Mouse (Mus musculus) forebrain, embryonic 10.5 days (tissue): Measurements from ENCODE around the gene Tll2. TPM values are rescaled to one million over a fixed set of nuclear protein-coding genes. Genes with fewer than 3 reads are reported as not detected.

Source experiments
- DNase-seq: peaks from one replicate; pipeline ENCODE4 v3.0.0-alpha.2; 2017; ENCODE audit warnings: low spot score; ENCODE audit errors: extremely low spot score
- H3K27ac ChIP-seq: fragments of 300-500 bp; sonication (generic); 2 replicates; pipeline ENCODE4 v1.5.1; 2016; ENCODE audit warnings: mild to moderate bottlenecking
- H3K27me3 ChIP-seq: fragments of 300-500 bp; sonication (generic); 2 replicates; pipeline ENCODE4 v1.6.1; 2016; ENCODE audit warnings: mild to moderate bottlenecking; ENCODE audit not compliant: poor library complexity, severe bottlenecking
- H3K36me3 ChIP-seq: fragments of 300-500 bp; sonication (generic); replicated peaks from 2 replicates; pipeline ENCODE4 v1.6.1; 2016; ENCODE audit warnings: mild to moderate bottlenecking, moderate library complexity
- H3K4me1 ChIP-seq: fragments of 300-500 bp; sonication (generic); 2 replicates; pipeline ENCODE4 v1.6.1; 2016
- H3K4me3 ChIP-seq: fragments of 300-500 bp; sonication (generic); 2 replicates; pipeline ENCODE4 v1.5.1; 2016; ENCODE audit warnings: mild to moderate bottlenecking, moderate library complexity
- H3K9me3 ChIP-seq: fragments of 300-500 bp; sonication (generic); 2 replicates; pipeline ENCODE4 v1.6.1; 2016; ENCODE audit warnings: mild to moderate bottlenecking, moderate library complexity
- WGBS: fragments of 180-500 bp; shearing (Covaris S2); methylation state at CpG from one replicate; pipeline ENCODE4 v1.1.7; 2016; 5-methylcytosine and 5-hydroxymethylcytosine counted together
- polyA plus RNA-seq: library from polyadenylated mRNA; unstranded; fragments of >200 nt; fragmentation: Nextera tagmentation; extraction: Ambion mirVana; gene quantifications from 2 replicates; pipeline ENCODE4 v1.2.1, GENCODE M21; 2016

The Tll2 gene
- 1.1 and 1.2 TPM in 2 replicates for polyA plus RNA-seq

DNA sequence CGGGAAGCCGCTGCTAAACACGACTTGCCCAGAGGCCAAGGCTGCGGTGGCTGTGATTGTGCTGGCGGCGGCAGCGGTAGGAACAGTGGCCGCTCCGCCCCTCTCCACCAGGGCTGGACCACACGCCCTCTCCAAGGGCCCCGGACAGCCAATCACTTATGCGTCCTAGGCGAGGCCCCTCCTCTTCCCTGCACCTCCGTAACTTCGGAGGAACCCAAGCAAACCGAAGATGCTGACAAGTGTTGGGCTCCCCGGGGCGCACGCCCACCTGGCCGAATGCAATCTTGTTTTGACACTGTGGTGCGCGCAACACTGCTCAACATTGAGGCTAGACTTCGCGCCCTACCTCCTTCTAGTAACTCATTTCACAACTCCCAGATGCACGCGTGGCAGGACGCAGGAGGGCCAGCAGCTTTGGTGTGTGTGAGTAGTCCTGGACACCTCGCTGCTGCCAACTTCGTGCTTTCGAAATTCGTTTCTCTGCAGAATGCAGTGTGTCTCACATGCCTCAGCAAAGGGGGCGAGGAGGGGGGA, at the start of gene Tll2:
Gene Tll2, minus strand, starts transcription at position 25 of the 534 bp plus-strand sequence.
- peaks cover 26% of the 10 kb centered on the region for H3K4me1 ChIP-seq
- H3K9me3 ChIP-seq: no peaks in the 10 kb centered on the region
- H3K4me3 ChIP-seq: peak within 1 kb of the TSS; percentile 62
- H3K27me3 ChIP-seq: peaks cover 78% of the 10 kb centered on the region
- peak; percentile 80 for DNase-seq
- peaks cover 11% of the 10 kb centered on the region for H3K36me3 ChIP-seq
- H3K27ac ChIP-seq: peak within 1 kb of the TSS; percentile 57
- WGBS: 2% methylated on average over 32 of the region's 32 CpGs

DNA sequence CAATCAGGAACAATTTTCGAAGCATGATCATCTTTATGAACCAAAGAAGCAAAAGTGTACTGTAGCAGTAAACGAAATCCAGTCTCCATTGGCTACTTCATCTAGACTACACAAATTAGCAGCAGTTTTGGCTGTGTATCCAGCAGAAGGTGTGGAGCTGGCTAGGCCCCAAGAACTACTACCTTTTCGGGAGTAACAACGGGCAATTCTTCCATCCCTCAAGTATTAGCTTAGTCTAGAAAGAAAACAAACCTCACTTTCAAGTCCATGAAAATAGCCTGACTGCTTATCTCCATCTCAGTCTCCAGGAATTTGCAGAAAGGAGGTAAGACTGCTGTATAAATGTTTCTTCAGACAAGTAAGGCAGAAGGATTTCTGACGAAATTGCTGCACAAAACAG, 47.9 kb upstream of the Tll2 start:
- H3K4me3 ChIP-seq: no peak overlapping the region
- H3K4me1 ChIP-seq: 0 out of 2 replicates have a peak, but pooled peaks cover 3% of the 10 kb centered on the region
- no peaks in the 10 kb centered on the region for H3K27me3 ChIP-seq
- no peak for DNase-seq
- H3K9me3 ChIP-seq: no peaks in the 10 kb centered on the region
- H3K36me3 ChIP-seq: peaks cover 38% of the 10 kb centered on the region
- WGBS: 91% methylated on average over 5 of the region's 5 CpGs
- H3K27ac ChIP-seq: no peak overlapping the region

DNA sequence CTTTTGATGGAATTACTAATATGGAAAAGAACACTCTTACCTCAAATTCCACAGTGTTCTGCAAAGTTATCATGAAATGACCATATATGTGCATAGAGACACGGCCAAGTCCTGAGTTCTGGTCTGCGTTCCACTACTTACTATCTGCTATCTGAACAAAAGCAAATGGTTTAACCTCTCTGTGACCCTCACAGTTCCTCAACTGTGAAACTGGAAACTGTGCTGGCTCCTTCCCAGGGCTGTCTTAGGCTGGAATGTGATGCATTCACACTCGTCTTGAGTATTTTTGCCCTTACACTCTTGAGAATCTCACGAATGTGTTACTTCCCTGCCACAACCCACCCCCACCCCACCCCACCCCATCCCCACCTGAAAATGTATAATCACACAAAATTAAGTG, 42.3 kb upstream of the Tll2 start:
- Histone ChIP-seq H3K4me3 (no peak overlapping the region), H3K27me3 (no peaks in the 10 kb centered on the region), H3K27ac (no peak overlapping the region), H3K36me3 (peaks cover 62% of the 10 kb centered on the region), H3K9me3 (no peaks in the 10 kb centered on the region), H3K4me1 (no peaks in the 10 kb centered on the region)
- DNase-seq: no peak
- 80% methylated on average over 4 of the region's 4 CpGs for WGBS

DNA sequence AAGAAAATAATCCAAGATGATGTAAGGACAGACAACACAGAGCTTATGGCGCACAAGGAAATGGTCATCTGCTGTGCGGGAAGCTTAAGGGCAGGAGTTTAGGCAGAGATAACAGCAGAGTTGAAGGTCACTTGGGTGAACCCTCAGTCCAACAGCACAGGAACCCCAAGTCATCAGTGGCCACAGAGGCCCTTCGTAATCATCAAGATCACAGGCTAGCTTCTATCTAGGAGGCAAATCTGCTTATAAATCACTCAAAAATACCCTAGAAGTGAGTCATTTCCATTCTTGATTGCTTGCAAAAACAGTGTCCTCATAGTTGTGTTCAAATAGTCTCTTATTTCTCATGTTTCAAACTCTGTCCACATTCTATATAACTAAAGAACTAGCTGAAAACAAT, 41.6 kb upstream of the Tll2 start:
- Histone ChIP-seq H3K27ac (no peak overlapping the region), H3K36me3 (peaks cover 59% of the 10 kb centered on the region), H3K4me3 (no peak overlapping the region), H3K9me3 (no peaks in the 10 kb centered on the region), H3K27me3 (no peaks in the 10 kb centered on the region), H3K4me1 (no peaks in the 10 kb centered on the region)
- 96% methylated on average over 3 of the region's 3 CpGs for WGBS
- no peak for DNase-seq

DNA sequence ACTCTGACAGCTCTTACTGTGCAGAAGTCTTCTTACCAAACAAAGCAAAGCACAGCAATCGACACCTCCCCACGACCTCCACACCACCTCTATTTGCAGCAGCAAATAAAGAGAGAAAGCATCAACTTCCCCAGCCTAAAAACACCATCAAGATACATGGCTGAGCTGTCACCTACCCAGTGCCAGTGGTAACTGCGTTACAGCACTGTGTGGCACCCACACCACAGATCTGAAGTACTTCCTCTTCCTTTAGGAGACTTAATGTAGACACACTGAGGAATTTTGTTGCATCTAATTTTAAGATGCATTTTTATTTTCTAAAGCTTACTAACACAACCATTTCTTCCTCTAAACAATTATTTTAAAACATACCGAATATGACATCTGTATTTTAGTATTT, 39.6 kb upstream of the Tll2 start:
- H3K36me3 ChIP-seq: peaks cover 70% of the 10 kb centered on the region
- H3K27ac ChIP-seq: no peak overlapping the region
- H3K9me3 ChIP-seq: no peaks in the 10 kb centered on the region
- 92% methylated on average over 4 of the region's 4 CpGs for WGBS
- DNase-seq: no peak
- H3K4me3 ChIP-seq: no peak overlapping the region
- H3K27me3 ChIP-seq: no peaks in the 10 kb centered on the region
- H3K4me1 ChIP-seq: no peaks in the 10 kb centered on the region

DNA sequence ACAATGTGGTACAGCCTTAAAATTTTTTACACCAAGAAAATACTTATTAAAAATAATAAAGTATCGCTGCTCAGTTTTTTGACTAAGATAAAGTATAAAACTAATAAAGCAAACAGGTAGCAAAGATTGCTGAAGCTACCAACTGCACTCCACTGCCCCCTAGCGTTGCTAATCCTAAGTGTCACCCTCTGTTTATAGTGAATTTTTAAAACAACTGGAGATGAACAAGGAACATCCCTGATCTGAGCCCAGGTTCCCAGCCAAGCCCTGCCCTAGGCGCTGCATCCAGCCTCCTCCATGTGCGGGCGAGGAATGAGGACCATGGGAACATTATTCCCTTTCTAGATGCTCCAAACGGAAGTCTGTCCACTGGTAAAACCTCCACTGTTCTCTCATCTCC, 37.9 kb upstream of the Tll2 start:
- no peak for DNase-seq

DNA sequence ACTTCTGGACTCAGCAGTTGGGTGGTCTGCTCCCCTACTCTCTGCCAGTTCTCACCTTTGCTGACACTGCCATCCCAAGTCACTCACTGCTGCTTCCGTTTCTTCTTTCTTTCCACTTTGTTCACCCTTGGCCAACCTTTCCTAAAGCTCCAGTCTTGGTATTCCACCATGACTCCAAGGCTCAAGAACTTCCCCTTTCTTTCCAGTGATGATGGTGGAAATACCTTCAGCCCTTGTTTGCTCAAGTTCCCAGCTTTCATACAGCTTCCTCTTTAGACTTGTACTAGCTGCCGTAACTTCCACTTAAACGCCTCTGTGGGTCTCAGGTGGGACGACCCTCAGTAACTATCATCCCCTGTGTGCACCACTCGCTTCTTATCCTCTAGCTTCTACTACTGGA, 35.4 kb upstream of the Tll2 start:
- Histone ChIP-seq H3K4me3 (no peak overlapping the region), H3K4me1 (no peaks in the 10 kb centered on the region), H3K27ac (no peak overlapping the region), H3K9me3 (no peaks in the 10 kb centered on the region), H3K36me3 (peaks cover 88% of the 10 kb centered on the region), H3K27me3 (no peaks in the 10 kb centered on the region)
- WGBS: 98% methylated on average over 5 of the region's 5 CpGs
- DNase-seq: no peak

More for the DNA sequence above, 37.9 kb upstream of the Tll2 start:
- H3K4me1 ChIP-seq: no peaks in the 10 kb centered on the region
- peaks cover 86% of the 10 kb centered on the region for H3K36me3 ChIP-seq
- H3K27ac ChIP-seq: no peak overlapping the region
- H3K4me3 ChIP-seq: no peak overlapping the region
- WGBS: 67% methylated on average over 6 of the region's 6 CpGs
- H3K9me3 ChIP-seq: no peaks in the 10 kb centered on the region
- H3K27me3 ChIP-seq: no peaks in the 10 kb centered on the region

DNA sequence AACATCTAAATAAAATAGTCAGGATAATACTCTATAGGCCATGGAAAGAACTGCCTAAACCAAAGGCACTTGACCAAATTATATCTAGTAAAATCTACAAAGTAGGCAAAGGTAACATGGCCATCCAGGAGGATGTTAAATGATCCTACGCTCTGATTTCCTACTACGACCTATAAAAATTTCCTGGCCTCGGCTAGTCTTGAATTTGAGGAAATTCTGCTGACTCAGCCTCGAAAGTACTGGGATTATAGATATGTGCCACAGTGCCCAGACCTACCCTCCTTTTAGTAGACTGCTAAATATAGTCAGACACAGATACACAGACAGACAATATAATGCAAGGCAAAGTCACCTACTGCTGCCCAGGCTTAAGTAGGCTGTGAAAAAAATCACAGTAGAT, 27.1 kb upstream of the Tll2 start:
- Histone ChIP-seq H3K4me1 (no peaks in the 10 kb centered on the region), H3K4me3 (no peak overlapping the region), H3K27ac (no peak overlapping the region), H3K27me3 (no peaks in the 10 kb centered on the region), H3K36me3 (peaks cover 86% of the 10 kb centered on the region), H3K9me3 (no peaks in the 10 kb centered on the region)
- 96% methylated on average over 4 of the region's 4 CpGs for WGBS
- DNase-seq: no peak

DNA sequence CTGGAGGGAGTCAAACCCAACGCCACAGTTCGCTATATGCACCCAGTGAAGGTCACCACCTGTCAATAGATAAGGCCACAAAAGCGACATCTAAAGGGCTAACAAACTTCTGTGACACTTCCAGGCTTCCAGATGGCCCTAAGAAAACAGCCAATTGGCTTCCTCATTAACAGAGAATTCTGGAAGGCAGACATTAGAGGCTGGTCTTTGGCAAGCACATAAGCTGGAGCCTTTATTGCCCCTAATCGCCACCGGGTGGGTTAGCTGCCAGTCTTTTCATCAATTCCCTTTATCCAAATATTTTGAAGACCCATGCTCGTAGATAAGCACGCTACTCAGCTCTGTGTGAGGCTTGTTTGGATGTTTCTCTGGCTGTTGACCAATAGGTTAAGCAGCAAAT, 1.7 kb upstream of the Tll2 start:
- 76% methylated on average over 7 of the region's 7 CpGs for WGBS
- H3K4me3 ChIP-seq: no peak overlapping the region

DNA sequence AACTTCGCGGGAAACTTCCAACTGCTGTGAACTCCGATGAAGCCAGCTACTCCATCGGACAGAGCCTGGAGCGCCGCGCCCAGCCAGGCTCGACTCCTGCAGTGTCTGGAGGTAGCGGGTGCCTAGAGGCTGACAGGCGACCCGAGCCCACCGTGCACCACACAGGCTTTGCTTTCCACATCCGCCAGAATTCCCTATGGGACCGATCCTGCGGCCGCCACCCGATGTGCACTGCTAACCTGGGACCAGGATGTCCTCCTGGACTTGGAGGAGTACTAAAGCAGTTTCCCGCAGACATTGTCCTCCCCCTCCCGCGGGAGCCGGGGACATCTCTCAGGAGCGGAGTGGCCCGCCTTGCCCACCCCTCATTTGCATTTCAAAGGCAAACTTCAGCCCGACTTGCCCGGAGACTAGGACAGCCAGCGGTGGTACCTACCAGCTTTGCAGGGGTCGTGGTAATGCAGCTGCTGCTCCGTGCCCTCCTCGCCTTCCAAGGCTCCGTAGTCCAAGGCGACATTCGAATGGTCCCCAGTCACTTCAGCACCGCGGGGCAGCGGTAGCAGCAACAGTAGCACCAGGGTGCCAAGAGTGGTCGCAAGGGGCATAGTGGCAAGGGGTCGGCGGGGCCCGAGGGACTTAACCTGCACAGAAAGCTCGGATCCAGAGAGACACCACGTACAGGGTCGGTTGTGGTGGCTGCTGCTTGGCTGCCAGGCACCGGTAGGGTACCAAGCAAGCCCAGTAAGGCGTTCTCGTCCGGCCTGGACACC, 409 bp downstream of the Tll2 start:
- Histone ChIP-seq H3K4me3 (peak overlapping the region; percentile 62), H3K27ac (peak overlapping the region; percentile 57), H3K36me3 (peaks cover 6% of the 10 kb centered on the region; the same call in 1 of the 2 replicates), H3K4me1 (peaks cover 26% of the 10 kb centered on the region), H3K9me3 (no peaks in the 10 kb centered on the region), H3K27me3 (peaks cover 85% of the 10 kb centered on the region)
- DNase-seq: peak; percentile 36
- under 1% methylated on average over 46 of the region's 46 CpGs for WGBS

More for the DNA sequence above, 1.7 kb upstream of the Tll2 start:
- H3K36me3 ChIP-seq: peaks cover 22% of the 10 kb centered on the region
- no peak overlapping the region for H3K27ac ChIP-seq
- H3K9me3 ChIP-seq: no peaks in the 10 kb centered on the region
- peaks cover 26% of the 10 kb centered on the region for H3K4me1 ChIP-seq
- no peak for DNase-seq
- peaks cover 64% of the 10 kb centered on the region for H3K27me3 ChIP-seq

DNA sequence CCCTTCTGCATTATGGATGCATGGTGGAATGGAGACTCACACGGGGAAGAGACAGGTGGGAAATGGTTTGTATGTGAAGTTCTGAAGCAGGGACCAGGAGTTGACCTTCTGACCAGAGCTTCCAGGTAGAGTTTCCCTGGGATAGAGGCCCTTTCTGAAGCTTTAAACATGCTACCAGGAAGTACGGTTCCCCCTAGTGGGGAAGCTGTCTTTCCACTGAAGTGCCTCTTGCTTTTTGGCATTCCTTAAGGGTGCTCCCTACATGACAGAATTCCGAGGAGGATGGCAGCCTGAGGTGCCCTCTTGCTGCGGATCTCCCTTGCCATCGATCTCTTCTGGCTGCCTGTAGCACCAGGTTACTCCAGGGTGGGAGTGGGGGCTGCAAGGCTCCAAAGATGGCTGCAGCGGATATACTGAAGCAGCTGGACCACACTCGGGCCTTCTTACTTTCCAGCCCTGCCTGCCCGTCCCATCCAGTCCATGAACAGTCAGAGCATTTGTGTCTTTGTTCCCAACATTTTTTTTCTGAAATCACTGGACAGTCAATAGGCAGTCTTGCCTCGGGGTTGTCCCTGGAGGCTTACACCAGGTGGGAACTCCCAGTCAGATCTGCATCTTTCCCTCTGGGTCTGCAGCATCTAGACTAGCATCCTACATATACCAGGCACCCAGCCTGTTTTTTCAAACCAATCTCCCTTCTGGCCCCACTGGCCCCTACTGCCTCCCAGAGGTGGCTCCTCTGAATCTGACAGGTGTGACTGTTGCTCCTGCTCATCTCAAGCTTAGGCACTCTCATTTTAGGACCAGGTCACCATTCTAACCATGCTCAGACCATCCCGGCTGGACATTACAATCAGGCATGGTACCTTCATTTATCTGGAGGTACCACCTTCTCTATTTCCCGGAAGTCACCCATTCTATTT, 2.2 kb downstream of the Tll2 start:
- no peak overlapping the region for H3K4me3 ChIP-seq
- peaks cover 91% of the 10 kb centered on the region for H3K27me3 ChIP-seq
- H3K9me3 ChIP-seq: no peaks in the 10 kb centered on the region
- no peak overlapping the region for H3K27ac ChIP-seq
- H3K4me1 ChIP-seq: peaks cover 26% of the 10 kb centered on the region
- WGBS: 72% methylated on average over 11 of the region's 11 CpGs
- H3K36me3 ChIP-seq: no peaks in the 10 kb centered on the region
- DNase-seq: no peak

DNA sequence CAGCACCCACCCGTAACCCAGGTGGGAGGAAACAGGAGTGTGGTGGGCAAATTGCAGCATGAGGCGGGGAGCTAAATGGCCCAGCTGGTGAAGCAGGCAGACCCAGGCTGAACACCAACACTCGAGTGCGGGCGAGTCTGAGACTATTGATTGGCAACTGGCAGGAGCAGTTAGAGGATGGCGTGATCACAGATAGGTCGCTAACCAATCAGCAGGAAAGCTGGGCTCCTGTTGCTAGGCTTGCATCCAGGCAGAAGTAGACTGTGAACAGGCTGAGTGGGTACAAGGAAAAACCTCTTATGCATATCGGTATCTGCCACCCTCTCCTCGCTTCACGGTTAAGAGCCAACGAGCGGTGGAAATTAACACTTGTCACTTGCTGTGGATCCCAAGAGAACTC, 9.0 kb downstream of the Tll2 start:
- Histone ChIP-seq H3K9me3 (no peaks in the 10 kb centered on the region), H3K4me3 (no peak overlapping the region), H3K27ac (no peak overlapping the region), H3K4me1 (no peaks in the 10 kb centered on the region; the same call in 1 of the 2 replicates), H3K36me3 (no peaks in the 10 kb centered on the region), H3K27me3 (peaks cover 76% of the 10 kb centered on the region)
- no peak for DNase-seq
- 88% methylated on average over 12 of the region's 12 CpGs for WGBS
